Mouse (Mus musculus): ENCODE measurements around the gene Vcan.
"Not testable (repeated sequence)": the region's sequence is repeated elsewhere in the genome, so short reads cannot be mapped to it uniquely, and the experiment has no call there.

DNA sequence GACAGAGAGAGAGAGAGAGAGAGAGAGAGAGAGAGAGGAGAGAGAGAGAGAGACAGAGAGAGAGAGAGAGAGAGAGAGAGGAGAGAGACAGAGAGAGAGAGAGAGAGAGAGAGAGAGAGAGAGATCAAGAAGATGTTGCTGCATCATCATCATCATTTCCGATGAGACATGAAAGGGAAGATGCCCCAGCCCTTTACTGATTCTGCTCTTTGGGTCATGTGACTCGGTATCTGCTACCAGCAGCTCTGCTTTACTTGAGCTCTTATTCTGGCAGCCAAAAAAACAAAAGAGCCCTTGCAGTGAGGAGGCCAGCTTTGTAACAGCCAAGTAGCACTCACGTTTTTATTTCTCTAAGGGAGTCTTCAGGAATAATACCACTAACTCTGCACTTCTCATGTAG, 8.3 kb upstream of the Vcan start:
- not testable (repeated sequence) for TF ChIP-seq CTCF (IDR thresholded peaks at IDR 0.05; ENCODE audit: extremely low read depth, insufficient read depth, insufficient read length, insufficient replicate concordance); POLR2A (IDR thresholded peaks at IDR 0.05; ENCODE audit: low read depth, low read length)
